Mouse (Mus musculus) gastrocnemius, adult 2 months (tissue): ENCODE data around the gene Cxcl16. TPM values are rescaled to one million over a fixed set of nuclear protein-coding genes. Genes with fewer than 3 reads are reported as not detected.
"Not testable (repeated sequence)": the region's sequence is repeated elsewhere in the genome, so short reads cannot be mapped to it uniquely, and the experiment has no call there.

Experiments used
- DNase-seq: peaks from one replicate; pipeline ENCODE4 v3.0.0; 2022
- H3K27ac ChIP-seq: fragments of 200-600 bp; 2 replicates; pipeline ENCODE4 v1.8.1; 2022; ENCODE audit warnings: mild to moderate bottlenecking
- H3K4me3 ChIP-seq: fragments of 200-600 bp; 2 replicates; pipeline ENCODE4 v1.8.1; 2022; ENCODE audit warnings: mild to moderate bottlenecking, moderate library complexity
- CTCF ChIP-seq: fragments of 200-600 bp; IDR thresholded peaks from 2 replicates; pipeline ENCODE4 v1.8.1; 2022; ENCODE audit warnings: antibody characterized with exemption, mild to moderate bottlenecking, moderate library complexity
- intact Hi-C: fragments of 180-260 bp; cut with DNase I; formaldehyde crosslinking; loops from one replicate; pipeline ENCODE4 v1.15.1; 2025
- long read RNA-seq, 2 experiments: library from polyadenylated mRNA; stranded (forward); transcript quantifications; one replicate each; pipeline ENCODE4 v2.0.0; 2021
- total RNA-seq, 2 experiments: library from RNA; stranded (reverse); gene quantifications; 2 replicates each; pipeline ENCODE4 v1.2.3; 2021

Gene Cxcl16
- 1 to 10 TPM; 1.2 to 1.4 TPM for total RNA-seq
- long read RNA-seq, experiment 1, partial matches to known transcripts, result 2 of 4 reads
- long read RNA-seq, experiment 1, other reads (novel, unspliced or antisense), result 0 of 4 reads
- long read RNA-seq, experiment 2, result 0 reads

DNA sequence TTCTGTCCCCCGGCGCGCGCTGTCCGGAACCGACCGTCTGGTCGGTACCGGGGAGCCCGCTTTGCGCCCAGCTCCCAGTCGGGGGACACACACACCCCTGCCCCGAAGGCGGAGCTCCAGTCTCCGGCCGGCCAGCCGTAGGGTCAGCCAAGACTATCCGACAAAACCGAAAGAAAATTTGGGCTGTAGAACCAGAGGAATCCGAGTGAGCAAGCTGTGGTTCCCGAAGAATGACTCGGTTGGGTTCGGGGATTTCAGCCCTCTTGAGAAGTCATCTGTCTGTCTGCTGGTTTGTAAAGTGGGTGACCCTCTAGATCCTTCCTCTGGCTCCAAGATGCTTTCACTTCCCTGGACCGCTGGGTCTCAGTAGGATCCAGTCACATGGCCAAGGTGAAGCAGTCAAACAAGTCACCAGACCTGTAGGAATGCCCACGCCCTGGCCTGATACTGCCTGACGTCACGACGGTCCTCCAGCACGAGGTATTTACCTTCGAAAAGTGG is at the start of gene Cxcl16:
Cxcl16 (minus strand) TSS at position 384 of the 501 bp plus-strand sequence.
- Histone ChIP-seq H3K4me3 (peak within 1 kb of the TSS; percentile 84), H3K27ac (peak within 1 kb of the TSS; percentile 83)
- no peak for TF ChIP-seq CTCF
- peak; percentile 68 for DNase-seq
- intact Hi-C loops, result no loop called here

DNA sequence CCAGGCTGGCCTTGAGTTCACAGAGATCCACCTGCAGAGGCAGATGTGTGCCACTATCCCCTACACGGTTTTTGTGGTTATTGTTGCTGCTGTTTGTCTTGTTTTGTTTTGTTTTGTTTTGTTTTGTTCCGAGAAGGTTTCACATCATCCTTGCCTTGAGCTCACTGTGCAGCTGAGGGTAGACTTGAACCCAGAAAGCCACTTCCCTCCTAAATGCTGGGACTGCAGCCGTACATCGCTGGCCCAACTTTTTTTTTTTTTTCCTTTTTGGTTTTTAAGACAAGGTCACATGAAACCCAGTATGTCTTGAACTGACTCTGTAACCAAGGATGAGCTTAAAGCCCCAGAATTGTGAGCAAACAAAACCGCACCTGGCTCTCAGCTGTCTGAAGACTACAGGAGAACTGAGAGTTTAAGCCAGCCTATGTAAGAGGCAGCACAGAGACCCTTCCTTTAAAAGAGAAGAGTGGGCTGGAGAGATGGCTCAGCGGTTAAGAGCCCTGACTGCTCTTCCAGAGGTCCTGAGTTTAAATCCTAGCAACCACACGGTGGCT is 47.3 kb upstream of the Cxcl16 start:
- no peak overlapping the region for H3K4me3 ChIP-seq
- no peak for DNase-seq
- no peak overlapping the region for H3K27ac ChIP-seq
- intact Hi-C loops, result loop anchor here (1.0 to 2.0 kb wide), 3 partner anchors 54 to 93 kb away; no protein-coding TSS in a partner anchor
- TF ChIP-seq CTCF, result no peak

DNA sequence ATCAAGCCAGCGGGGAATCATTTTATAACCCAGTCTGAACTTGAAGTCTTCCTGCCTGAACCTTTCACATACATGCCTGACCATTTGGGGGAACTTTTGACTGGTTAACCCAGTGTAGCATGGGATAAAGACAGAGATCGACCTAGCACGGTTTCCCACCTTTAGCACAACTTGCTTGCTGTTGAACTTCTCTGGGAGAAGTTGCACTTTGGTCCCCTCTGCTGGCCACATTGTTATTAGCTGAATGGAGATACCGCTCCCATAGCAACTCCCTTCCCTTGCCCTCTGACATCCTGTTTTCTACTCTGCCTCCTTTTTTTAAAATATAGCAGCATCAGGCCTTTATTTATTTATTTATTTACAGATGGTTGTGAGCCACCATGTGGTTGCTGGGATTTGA is 46.6 kb upstream of the Cxcl16 start:
- peak; percentile 78 for DNase-seq
- no peak overlapping the region for H3K27ac ChIP-seq
- intact Hi-C loops, result loop anchor here (1.0 to 2.0 kb wide), 3 partner anchors 54 to 92 kb away; no protein-coding TSS in a partner anchor
- TF ChIP-seq CTCF, result peak; percentile 78
- H3K4me3 ChIP-seq, result no peak overlapping the region

DNA sequence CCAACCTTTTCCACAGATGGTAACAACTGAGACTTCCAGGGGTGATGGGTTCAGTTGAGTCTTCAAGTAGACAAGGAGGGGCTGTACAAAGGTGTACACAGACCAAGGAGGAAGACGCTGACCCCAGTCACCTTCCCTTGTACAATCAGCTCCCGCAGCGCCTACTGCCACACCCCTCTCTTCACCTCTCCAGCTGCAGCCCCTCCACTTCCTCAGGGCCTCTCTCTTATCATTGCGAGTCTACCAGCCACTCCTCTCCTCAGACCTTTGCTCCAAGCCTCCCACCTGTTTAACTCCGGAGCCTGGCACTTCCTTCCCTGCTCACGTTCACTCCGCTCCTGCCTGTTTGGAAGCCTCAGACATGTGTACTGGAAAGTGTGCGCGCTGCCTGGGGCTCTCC is 45.2 kb upstream of the Cxcl16 start, which contains the start of gene Tm4sf5:
Tm4sf5 (plus strand) TSS at position 275 of the 400 bp plus-strand sequence.
- Histone ChIP-seq H3K27ac (no peak within 1 kb of the TSS), H3K4me3 (no peak within 1 kb of the TSS)
- intact Hi-C loops, result no loop called here
- TF ChIP-seq CTCF, result no peak
- no peak for DNase-seq

DNA sequence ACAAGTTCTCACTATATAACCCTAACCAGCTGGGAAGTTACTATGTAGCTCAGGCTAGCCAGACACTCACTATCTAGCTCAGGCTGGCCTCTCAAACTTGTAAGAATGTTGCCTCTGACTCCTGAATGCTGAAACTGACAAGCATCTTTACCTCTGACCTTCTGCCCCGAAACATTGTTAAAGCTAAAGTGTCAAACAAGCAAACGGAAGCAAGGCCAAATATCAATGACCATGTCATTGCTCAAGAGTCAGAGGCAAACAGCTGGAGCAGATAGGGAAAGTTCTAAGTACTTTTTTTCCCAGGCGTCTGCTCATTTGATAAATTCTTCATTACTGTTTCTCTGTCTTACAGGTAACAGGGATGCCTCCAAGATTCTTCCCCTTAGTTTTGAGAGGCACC is 42.2 kb upstream of the Cxcl16 start:
- intact Hi-C loops, result no loop called here
- no peak for DNase-seq
- no peak for TF ChIP-seq CTCF
- no peak overlapping the region for H3K4me3 ChIP-seq
- H3K27ac ChIP-seq, result no peak overlapping the region

DNA sequence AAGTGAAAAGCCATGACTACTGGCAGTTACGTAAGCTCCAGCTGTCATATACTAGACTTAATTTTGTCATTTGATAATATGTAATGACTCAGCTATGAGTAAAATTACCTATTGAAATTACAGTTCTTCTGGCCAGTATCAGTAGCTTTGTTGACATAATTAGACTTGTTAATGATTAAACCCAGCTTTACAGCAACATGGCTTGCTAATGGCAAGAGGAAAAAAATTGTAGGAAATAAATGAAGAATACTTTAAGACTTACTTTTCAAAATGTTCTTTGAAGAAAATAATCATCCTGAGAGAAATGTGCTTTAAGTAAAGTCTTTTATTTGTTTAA is 40.7 kb upstream of the Cxcl16 start:
- no peak for TF ChIP-seq CTCF
- no peak for DNase-seq
- Histone ChIP-seq H3K27ac (no peak overlapping the region), H3K4me3 (no peak overlapping the region)
- intact Hi-C loops, result no loop called here

DNA sequence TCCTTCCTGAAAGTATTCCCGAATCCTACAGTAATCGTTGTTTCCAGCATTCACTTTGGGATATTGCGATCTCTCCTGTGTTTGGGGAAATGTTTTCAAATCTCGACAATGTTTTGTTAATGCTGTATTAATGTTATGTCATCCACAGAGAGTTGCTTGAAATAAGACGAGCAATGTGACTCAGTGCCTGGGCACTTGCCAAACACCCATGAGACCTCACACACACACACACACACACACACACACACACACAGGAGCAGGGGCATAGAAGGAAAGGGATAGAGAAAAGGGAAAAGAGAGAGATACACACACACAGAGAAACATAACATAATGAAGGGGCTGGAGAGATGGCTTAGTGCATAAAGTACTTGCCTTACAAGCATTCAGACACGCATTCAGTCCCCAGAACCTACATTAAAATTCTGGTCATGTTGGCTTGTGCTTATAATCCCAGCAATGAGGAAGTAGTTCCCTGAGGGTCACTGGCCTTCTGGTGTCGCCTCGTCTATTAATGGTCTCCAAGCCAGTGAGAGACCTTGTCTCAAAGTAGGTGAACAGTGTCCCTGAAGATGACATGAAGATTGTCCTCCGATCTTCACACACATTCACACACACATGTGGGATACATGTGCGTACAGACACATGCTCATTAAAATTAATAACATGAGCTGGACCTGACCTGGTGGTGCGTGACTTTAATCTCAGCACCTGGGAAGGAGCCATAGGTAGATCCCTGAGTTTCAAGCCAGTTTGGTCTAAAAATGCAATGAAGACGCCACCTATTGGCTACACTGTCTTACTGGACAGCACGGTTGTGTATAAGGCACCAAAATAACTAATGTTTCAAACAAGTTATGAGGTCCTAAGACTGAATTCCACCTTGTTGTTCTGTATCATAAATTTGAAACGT is 40.0 kb upstream of the Cxcl16 start:
- DNase-seq, result no peak
- intact Hi-C loops, result no loop called here
- TF ChIP-seq CTCF, result peak; percentile 69
- Histone ChIP-seq H3K4me3 (no peak overlapping the region), H3K27ac (no peak overlapping the region)

DNA sequence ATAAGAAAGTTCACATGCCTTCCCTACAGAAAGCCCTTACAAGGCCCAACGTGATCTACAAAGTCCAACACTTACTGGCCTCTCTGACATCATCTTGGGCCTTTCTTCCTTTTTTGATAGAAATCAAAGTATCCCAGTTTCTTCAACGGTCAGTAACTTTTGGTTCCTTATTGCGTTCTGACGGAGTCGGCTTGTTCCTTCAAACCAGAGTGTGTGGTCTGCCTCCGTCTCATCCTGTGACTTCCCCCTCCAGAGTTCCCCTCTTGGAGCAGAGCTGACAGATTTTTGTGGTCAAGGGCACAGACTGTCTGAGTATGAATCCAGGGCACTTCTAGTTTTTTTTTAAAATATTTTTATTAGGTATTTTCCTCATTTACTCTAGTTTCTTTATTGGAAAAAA is 29.9 kb upstream of the Cxcl16 start:
- no peak for DNase-seq
- TF ChIP-seq CTCF, result no peak
- Histone ChIP-seq H3K4me3 (no peak overlapping the region), H3K27ac (peak overlapping the region; percentile 81)
- intact Hi-C loops, result no loop called here

DNA sequence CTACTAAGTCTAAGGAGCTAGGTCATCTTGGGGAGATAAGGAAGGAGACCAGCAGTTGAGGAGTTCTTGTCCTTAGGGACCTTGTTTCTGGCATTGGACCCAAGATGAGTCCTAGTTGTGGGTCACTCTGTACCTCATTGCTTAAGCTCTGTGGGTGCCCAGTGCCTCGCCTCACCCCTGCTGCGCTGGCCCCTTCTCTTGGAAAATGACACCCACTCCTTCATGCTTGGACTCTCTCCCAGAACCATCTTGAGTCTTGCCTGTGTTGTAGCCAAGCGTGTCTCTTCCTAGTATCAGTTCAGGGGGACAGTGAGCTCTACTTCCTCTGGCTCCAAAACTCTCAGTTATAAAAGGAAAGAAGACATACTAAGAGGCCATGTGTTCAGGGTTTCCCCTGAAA is 29.4 kb upstream of the Cxcl16 start:
- intact Hi-C loops, result no loop called here
- DNase-seq, result peak; percentile 79
- TF ChIP-seq CTCF, result no peak
- H3K4me3 ChIP-seq, result no peak overlapping the region
- H3K27ac ChIP-seq, result peak overlapping the region; percentile 81

DNA sequence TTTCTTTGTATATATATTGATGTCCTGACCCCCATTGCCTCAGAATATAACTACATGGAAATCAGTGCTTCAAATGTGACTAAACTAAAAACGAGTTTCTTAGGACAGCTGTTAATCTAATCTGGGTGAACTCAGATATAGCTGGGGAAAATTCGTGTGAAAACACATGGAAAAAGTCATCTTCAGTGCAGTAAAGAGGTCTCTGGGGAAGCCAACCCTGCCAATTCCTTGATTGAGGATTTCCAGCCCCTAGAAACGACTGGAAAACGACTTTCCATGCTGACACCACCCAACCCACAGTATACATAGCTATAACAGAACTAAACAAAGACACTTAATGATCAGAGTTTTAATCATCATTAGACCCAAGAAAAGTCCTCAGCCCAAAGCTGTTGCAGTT is 28.0 kb upstream of the Cxcl16 start:
- TF ChIP-seq CTCF, result no peak
- intact Hi-C loops, result no loop called here
- Histone ChIP-seq H3K27ac (no peak overlapping the region), H3K4me3 (no peak overlapping the region)
- DNase-seq, result peak; percentile 33

DNA sequence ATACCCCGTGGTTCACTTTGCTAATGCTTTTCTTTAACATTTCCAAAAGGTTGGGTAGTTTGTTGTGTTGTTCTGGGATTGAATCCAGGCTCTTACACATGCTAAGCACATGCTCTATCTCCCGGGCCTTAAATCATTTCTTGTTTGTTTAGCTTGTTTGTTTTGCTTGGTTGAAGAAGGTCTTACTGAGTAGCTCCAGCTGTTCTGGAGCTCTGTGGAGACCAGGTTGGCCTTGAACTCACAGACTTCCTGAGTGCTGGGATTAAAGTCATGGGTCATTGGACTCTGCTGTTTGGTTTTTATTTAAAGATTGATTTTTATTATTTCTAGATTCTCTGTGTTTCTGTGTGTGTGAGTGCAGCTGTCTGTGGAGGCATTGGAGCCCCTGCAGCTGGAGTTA is 25.7 kb upstream of the Cxcl16 start:
- intact Hi-C loops, result no loop called here
- H3K4me3 ChIP-seq, result no peak overlapping the region
- no peak overlapping the region for H3K27ac ChIP-seq
- no peak for DNase-seq
- no peak for TF ChIP-seq CTCF

DNA sequence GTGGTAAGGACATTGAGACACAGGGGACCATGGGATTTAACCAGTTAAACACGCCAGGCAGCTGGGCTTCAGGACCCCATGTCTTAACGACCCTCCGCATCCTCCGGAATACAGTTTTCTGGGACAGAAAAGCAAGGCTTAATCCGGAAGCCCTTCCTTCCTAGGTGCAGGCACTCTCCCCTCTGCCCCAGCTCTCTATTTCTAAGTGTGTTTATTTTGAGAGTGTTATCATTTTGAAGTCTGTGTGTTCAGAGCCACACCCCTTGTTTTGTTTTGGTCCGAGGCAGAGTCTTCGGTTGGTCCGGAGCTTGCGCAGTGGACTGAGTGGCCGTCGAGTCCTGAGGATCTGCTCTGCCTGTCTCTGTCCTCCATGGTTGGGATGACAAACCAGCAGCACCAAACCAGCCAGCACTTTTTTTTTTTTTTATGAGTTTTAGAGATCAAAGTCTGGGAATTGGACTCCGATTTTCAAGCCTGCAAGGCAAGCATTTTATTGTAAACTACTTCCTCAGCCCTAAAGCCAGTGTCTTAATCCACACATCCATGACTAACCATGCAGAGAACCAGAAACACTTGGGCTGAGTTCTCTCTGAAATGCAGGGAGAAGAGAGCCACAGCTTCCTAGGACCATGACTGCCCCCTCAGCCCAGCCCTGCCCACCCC is 15.2 kb upstream of the Cxcl16 start:
- H3K4me3 ChIP-seq, result no peak overlapping the region
- no peak for DNase-seq
- H3K27ac ChIP-seq, result no peak overlapping the region
- no peak for TF ChIP-seq CTCF
- intact Hi-C loops, result no loop called here

DNA sequence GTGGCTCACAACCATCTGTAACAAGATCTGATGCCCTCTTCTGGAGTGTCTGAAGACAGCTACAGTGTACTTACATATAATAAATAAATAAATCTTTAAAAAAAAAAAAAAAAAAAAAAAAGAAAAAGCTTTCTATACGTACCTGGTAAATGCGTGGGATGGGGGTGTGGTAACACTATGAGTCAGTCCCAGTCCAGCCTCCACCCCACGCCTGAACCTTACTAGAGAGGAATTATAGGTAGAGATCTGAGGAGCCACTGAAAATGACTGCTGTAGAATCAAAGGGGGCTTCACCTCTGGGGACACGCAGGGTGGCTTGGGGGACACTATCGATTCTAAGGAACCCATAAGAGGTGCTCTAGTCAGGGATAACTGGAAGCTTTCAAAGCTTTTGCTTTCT is 13.5 kb upstream of the Cxcl16 start:
- H3K27ac ChIP-seq, H3K4me3 ChIP-seq, DNase-seq, intact Hi-C loops: not testable (repeated sequence)
